Mouse (Mus musculus): Measurements from ENCODE around the gene Pex5. TPM values are rescaled to one million over a fixed set of nuclear protein-coding genes. Genes with fewer than 3 reads are reported as not detected.
A peak's percentile ranks its signal among the peaks of the same experiment; 100 is the strongest.

The Pex5 gene
- total RNA-seq, 2 experiments from 2014 or later, result 16.1 to 18.4 TPM

- peak; percentile 56 for ATAC-seq (ENCODE audit: poor library complexity, severe bottlenecking)
These were observed 41.2 kb downstream of the Pex5 start for GRCm38 (mm10) chr6:124373584-124374206.

DNA sequence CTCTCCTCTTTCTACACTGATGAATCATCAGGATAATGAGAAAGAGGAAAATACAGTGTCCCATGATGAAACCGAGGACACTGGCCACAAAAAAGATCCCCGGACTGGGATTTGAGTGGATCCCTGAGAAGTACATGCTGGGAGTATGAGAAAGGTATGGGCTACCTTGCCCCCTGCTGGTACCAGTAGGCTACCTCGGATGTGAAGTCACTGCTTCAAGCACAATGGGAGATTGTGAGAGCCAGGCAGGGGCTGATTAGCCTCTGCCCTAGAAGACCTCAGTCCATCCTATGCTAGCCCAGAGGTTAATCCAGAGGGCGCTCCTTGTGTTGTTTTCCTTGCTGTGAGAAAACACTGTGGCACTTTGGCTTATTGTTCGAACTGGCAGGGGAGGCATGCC is 50.5 kb downstream of the Pex5 start:
- ATAC-seq (ENCODE audit: poor library complexity, severe bottlenecking), result no peak; the same call in 1 of the 2 replicates

- ATAC-seq (ENCODE audit: poor library complexity, severe bottlenecking), result peak; percentile 29; the same call in 1 of the 2 replicates
These were observed 54.3 kb downstream of the Pex5 start for GRCm38 (mm10) chr6:124360549-124360948.

DNA sequence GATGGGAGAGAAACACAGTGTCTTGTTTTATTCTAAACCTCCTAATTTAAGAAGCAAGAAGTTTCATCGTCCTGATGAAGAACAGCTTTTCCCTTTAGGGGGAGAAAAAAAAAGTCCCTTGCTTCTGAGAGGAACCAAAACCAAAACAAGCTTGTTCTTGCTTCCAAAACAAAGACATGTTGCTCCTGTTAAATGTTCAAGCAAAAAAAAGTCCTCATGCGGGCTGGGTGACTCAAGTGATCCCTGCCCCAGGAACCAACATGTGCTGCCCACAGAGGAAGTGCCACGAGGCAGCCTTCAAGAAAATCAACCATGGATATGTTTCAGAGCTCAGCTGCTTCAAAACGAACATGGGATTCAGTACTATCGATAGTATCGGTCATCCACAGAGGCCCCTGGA is 55.9 kb downstream of the Pex5 start:
- ATAC-seq (ENCODE audit: poor library complexity, severe bottlenecking), result peak; percentile 82

- ATAC-seq (ENCODE audit: poor library complexity, severe bottlenecking), result no peak
These were observed 61.6 kb downstream of the Pex5 start for GRCm38 (mm10) chr6:124353246-124353645.

Other genes starting within 250 kb of the Pex5 start
- not detected in 2 replicates for gene Vmn2r27, start 183.2 kb downstream of the Pex5 start, total RNA-seq (2015)
- not detected in 2 replicates for gene Vmn2r27, start 183.2 kb downstream of the Pex5 start, total RNA-seq (2017)
- gene Cd163, start 110.4 kb downstream of the Pex5 start, total RNA-seq (2015), result 2.2 TPM in 2 replicates
- 3.7 and 4.0 TPM in 2 replicates for gene Cd163, start 110.4 kb downstream of the Pex5 start, total RNA-seq (2017)
- 0.11 and 1.2 TPM in 2 replicates for gene Clstn3, start 49.7 kb upstream of the Pex5 start, total RNA-seq (2015)
- gene Clstn3, start 49.7 kb upstream of the Pex5 start, total RNA-seq (2017), result 0.51 and 0.73 TPM in 2 replicates
- 9.2 and 11.8 TPM in 2 replicates for gene C1rl, start 78.0 kb upstream of the Pex5 start, total RNA-seq (2015)
- 15.1 and 15.9 TPM in 2 replicates for gene C1rl, start 78.0 kb upstream of the Pex5 start, total RNA-seq (2017)
- gene C1ra, start 97.3 kb upstream of the Pex5 start, total RNA-seq (2015), result 4.7 and 4.8 TPM in 2 replicates
- 3.4 and 3.8 TPM in 2 replicates for gene C1ra, start 97.3 kb upstream of the Pex5 start, total RNA-seq (2017)
- 0.14 TPM in 1 of 2 replicates, not detected in the other for gene C1s1, start 127.3 kb upstream of the Pex5 start, total RNA-seq (2015)
- gene C1s1, start 127.3 kb upstream of the Pex5 start, total RNA-seq (2017), result 0.28 and 1.0 TPM in 2 replicates
- gene C1rb, start 155.2 kb upstream of the Pex5 start, total RNA-seq (2015), result not detected in 2 replicates
- not detected in 2 replicates for gene C1rb, start 155.2 kb upstream of the Pex5 start, total RNA-seq (2017)
- not detected in 2 replicates for gene C1s2, start 221.0 kb upstream of the Pex5 start, total RNA-seq (2015)
- gene C1s2, start 221.0 kb upstream of the Pex5 start, total RNA-seq (2017), result 0.16 TPM in 1 of 2 replicates, not detected in the other
- gene Lpcat3, start 248.0 kb upstream of the Pex5 start, total RNA-seq (2015), result 32.8 and 48.3 TPM in 2 replicates
- gene Lpcat3, start 248.0 kb upstream of the Pex5 start, total RNA-seq (2017), result 22.4 and 24.8 TPM in 2 replicates

Measured in megakaryocyte, adult 5-6 weeks (primary cell).